Mouse (Mus musculus) layer of hippocampus, adult 8-10 months (tissue): ENCODE results near the gene Tle2. TPM values are rescaled to one million over a fixed set of nuclear protein-coding genes. Genes with fewer than 3 reads are reported as not detected.

Experiments
- total RNA-seq, 4 experiments: library from RNA; stranded (reverse); gene quantifications; 2 replicates each; pipeline ENCODE4 v1.2.4; 2022

Gene Tle2
- total RNA-seq, 4 experiments from 2014 or later: 34.5 to 59.9 (median 38.5) TPM

Other genes with a start within 250 kb of the Tle2 start
- 1 to 10 TPM; 1.1 to 1.4 (median 1.4) TPM for gene Tbxa2r, start 245.8 kb upstream of the Tle2 start, total RNA-seq
- 1 to 10 TPM; 1.3 to 2.2 (median 1.7) TPM for gene Gipc3, start 231.3 kb upstream of the Tle2 start, total RNA-seq
- gene Hmg20b, start 224.1 kb upstream of the Tle2 start, total RNA-seq: 10 to 100 TPM; 32.5 to 37.1 (median 32.9) TPM
- gene Mfsd12, start 217.1 kb upstream of the Tle2 start, total RNA-seq: 10 to 100 TPM; 40.7 to 46.7 (median 43.6) TPM
- 1 to 10 TPM; 1.0 to 3.2 (median 1.4) TPM for gene 4930404N11Rik, start 208.7 kb upstream of the Tle2 start, total RNA-seq
- 10 to 100 TPM; 64.6 to 72.1 (median 67.2) TPM for gene Fzr1, start 196.0 kb upstream of the Tle2 start, total RNA-seq
- gene Dohh, start 190.1 kb upstream of the Tle2 start, total RNA-seq: 10 to 100 TPM; 64.3 to 78.5 (median 72.6) TPM
- gene Gm48551, start 190.1 kb upstream of the Tle2 start, total RNA-seq: 1 to 10 TPM; 2.7 to 5.5 (median 4.5) TPM
- gene Gm48552, start 185.6 kb upstream of the Tle2 start, total RNA-seq: 1 to 10 TPM; 2.9 to 9.7 (median 4.2) TPM
- 1 to 10 TPM; 1.3 to 1.7 (median 1.4) TPM for gene Smim24, start 181.5 kb upstream of the Tle2 start, total RNA-seq
- 10 to 100 TPM; 52.8 to 61.6 (median 58.7) TPM for gene Nfic, start 118.9 kb upstream of the Tle2 start, total RNA-seq
- gene Celf5, start 91.9 kb upstream of the Tle2 start, total RNA-seq: 100 to 1,000 TPM; 230 to 284 (median 256) TPM
- gene Ncln, start 78.2 kb upstream of the Tle2 start, total RNA-seq: 10 to 100 TPM; 74.1 to 88.0 (median 82.8) TPM
- under 1 TPM; 0.51 to 0.80 (median 0.58) TPM for gene S1pr4, start 74.4 kb upstream of the Tle2 start, total RNA-seq
- 1 to 10 TPM; 2.5 to 9.7 (median 5.7) TPM for gene Gna15, start 50.3 kb upstream of the Tle2 start, total RNA-seq
- gene Gna11, start 29.4 kb upstream of the Tle2 start, total RNA-seq: 100 to 1,000 TPM; 106 to 120 (median 114) TPM
- gene Aes, start 15.1 kb upstream of the Tle2 start, total RNA-seq: 100 to 1,000 TPM; 659 to 695 (median 670) TPM
- gene Tle6, start 26.5 kb downstream of the Tle2 start, total RNA-seq: 1 to 10 TPM; 5.0 to 7.3 (median 5.9) TPM
- 1 to 10 TPM; 3.3 to 3.9 (median 3.7) TPM for gene BC025920, start 31.7 kb downstream of the Tle2 start, total RNA-seq
- 10 to 100 TPM; 27.0 to 34.2 (median 29.5) TPM for gene Sirt6, start 53.2 kb downstream of the Tle2 start, total RNA-seq
- gene Ankrd24, start 54.0 kb downstream of the Tle2 start, total RNA-seq: 10 to 100 TPM; 33.6 to 46.4 (median 40.3) TPM
- gene Gm10778, start 74.5 kb downstream of the Tle2 start, total RNA-seq: 1 to 10 TPM; 4.4 to 6.1 (median 4.7) TPM
- gene Zfp433, start 130.3 kb downstream of the Tle2 start, total RNA-seq: 10 to 100 TPM; 10.8 to 15.3 (median 12.2) TPM
- gene Gm3055, start 196.6 kb downstream of the Tle2 start, total RNA-seq: 10 to 100 TPM in 3 of 4 experiments, 1 to 10 TPM in 1; 5.4 to 15.0 (median 10.1) TPM
- 1 to 10 TPM; 1.7 to 2.9 (median 2.2) TPM for gene Gm4767, start 237.6 kb downstream of the Tle2 start, total RNA-seq